Mouse (Mus musculus) left cerebral cortex, adult 18-20 months (tissue): ENCODE measurements around the gene Fam83e. TPM values are rescaled to one million over a fixed set of nuclear protein-coding genes. Genes with fewer than 3 reads are reported as not detected.

Source experiments
- DNase-seq, 2 experiments: peaks; one replicate each; pipeline ENCODE4 v3.0.0; 2021 to 2022; ENCODE audit warnings: low spot score in 2 of 2, mixed read lengths in 1 of 2
- total RNA-seq, 2 experiments: library from RNA; stranded (reverse); gene quantifications; 2 replicates each; pipeline ENCODE4 v1.2.3; 2021

Gene Fam83e
- total RNA-seq, 2 experiments from 2014 or later = 0.21 TPM; not detected in 1

DNA sequence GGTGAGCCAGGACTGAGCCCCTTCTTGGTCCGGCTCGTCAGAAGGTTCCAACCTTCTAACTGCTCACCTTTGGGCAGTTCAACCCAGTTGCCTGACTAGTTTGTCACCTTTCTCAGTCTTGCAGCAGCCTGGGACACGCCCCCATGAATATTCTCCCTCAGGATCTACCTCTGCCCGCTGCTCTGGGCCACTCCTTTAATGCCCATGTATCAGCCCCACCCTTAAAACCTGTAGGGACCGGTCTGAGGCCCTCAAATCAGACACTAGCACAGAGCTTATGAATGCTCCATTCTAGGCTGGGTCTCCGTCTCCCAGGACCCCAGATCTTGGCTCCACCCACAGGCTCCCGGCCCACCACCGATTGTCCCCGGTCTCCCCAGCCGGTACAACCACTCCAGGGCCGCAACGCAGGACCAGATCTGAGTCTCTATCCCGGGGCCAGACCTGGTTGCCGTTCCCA lies 6.4 kb upstream of the Fam83e start:
- no peak for DNase-seq

DNA sequence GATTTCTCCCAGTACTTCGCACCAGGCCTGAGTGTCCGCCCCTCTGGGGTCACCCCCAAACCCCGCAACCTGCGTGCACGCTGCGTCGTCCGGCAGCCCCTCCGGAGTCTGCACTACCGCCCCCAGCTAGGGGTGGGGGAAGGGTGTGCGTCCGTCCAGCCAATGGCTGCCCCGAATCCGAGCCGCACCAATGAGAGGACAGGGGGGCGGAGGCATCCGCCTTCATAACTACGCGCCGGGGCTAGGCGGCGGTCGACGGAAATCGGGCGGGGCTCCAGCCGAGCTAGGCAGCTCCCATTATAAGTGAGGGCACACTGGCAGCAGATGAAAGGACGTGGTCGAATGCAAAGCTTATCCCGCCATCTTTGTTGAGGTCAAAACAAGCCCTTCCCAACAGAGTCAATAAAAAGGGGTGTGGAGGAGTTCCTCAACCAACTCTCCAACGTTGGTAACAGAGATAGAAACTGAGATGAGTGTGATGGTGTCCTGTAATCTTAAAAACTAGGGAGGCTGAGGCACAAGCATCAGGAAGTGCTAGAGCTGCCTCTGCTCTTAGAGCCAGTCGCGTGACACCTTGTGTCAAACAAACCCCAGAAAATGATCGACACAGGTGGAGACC lies 5.8 kb upstream of the Fam83e start, which contains the start of gene Rpl18:
Rpl18 (plus strand) TSS at position 368 of the 619 bp plus-strand sequence.
- DNase-seq = peak; percentile 97 to 98

DNA sequence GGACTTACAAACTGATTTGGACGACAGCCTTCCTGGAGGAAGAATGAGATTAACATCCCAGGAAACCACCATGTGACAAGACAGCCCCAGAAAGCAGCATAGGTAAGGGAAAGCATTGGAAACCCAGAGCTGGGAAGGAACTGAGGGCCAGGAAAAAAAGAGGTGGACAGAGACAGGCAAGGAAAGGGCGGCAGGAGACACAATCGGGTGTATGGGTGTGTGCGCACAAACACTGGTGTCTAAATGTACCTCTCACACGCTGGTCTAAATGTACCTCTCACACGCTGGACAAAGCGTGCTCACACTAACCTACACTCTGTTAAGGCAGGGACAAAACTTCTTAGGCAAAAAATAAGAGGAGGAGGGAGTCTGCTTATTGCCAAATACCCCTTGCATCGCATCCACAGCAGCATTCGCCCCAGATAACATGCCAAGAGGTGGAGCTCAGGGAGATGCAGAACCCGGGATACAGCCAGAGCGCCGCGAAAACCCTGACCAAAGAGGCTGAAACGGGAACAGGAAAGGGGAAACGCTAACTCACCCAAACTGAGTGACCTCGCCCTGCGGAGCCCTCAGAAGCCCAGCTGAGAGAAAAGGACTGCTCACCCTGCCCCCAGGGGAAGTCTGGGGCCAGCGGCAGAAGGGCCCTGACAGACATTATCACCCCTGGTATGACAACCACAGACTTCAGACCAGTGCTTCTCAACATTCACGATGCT lies 5.1 kb upstream of the Fam83e start:
- DNase-seq = no peak

DNA sequence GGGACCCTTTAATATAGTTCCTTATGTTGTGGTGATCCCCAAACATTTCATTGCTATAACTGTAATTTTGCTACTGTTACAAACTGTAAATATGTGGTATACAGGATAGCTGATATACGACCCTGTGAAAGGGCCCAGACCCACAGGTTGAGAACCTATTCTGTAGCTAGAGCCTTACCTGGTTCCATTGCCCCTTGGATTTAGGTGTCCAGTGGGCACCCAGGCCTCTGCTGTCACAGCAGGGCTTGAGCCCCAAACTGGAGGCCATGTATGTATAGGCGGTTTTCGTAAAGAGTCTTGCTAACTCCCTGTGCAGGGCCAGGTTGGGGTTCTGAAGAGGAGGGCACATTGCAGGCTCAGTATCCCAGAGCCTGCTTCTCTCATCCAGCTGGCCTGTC lies 4.6 kb upstream of the Fam83e start:
- DNase-seq = no peak

DNA sequence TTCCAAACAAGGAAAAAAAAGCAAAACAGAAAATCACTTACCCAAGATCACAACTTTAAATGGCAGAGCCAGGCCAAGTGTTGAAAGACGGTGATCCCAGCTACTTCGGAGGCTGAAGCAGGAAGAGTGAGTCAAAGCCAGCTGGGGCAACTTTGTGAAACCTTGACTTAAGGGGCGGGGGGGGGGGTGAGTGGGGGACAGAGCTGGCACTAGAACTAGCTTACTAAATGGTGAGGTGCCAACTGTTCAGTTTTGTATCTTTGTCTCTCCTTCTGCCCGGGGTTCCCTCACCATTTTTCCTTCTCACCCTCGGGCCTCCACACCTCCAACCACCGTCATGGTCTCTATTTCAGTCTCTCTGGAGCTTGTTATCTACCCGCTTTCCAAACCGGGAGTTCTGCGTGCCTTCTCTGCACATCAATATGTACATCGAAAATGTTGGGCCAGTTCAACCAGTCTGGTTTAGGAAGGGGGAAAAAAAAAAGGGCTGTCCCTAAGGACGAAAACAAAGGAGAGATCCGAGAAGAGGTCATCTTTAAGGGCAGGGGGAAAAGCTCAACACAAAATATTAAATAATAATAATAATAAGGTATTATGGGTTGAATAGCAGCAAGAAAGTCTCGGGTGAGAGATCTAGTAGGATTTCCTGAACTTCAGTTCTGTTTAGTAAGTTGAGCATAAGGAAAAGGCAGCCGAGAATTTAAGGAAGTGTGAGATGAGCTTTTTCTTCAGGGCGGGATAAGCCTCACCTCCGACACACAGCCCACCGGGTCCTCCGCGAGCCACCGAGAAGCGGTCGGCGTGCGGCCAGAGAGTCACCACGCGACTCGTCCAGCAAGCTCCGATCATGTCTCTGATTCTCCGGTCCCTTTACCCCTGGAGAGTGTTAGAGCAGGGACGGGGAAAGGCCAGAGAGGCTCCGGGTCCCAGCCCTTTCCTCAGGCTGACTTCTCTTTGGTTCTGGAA lies 3.8 kb upstream of the Fam83e start:
- DNase-seq = no peak

DNA sequence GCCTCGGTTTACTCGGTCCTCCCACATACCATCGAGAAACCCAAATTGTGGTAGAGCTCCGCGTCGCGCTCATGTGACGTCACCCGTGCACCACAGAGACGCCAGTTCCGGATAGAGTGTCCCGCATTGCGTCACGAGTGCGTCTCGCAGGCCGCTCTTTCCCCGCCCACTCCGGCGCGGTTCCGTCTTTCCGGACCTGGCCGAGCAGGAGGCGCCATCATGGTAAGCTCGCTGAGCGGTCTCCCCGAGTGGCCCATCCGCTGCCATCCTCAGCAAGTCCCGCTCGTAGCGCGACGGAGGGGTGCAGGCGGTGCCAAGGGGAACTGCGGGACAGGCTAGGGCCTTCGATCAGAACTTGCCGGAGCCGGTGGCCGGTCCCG lies 3.1 kb upstream of the Fam83e start, which contains the start of gene Sphk2:
Sphk2 (minus strand) TSS at position 85 of the 380 bp plus-strand sequence.
- DNase-seq = peak; percentile 98 to 99

DNA sequence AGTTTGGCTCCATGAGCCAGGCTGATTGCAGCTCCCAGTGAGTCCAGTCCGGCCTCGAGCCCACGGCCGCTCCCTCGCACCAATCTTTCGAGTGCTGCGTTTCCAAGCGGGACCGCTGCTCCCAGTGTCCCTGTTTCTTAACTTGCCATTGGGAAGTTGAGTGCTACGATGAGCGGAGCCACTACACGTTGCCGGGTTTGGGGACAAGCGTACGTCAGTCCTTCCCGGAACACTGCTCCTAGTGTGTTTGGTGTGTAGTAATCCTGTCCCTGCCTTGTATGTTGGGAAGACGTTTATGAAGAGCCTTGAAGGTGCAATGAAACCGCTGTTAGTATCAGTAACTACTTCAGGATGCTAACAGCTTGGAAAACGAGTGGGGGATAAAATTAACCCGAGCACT lies 2.7 kb upstream of the Fam83e start:
- DNase-seq = no peak

DNA sequence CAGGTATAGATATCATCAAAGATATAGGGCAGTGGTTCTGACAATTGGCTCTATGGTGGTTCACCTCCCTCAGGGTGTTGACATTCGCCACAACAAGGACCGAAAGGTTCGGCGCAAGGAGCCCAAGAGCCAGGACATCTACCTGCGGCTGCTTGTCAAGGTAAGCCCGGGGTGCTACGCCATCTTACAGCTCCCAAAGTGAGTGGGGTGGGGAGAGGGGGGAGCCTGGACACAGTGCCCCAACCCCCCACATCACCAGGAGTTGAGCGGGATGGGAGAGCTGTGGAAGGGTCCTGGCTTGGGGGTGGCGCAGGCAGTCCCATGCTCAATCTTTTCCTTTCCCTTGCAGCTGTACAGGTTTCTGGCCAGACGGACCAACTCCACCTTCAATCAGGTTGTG lies 1.8 kb upstream of the Fam83e start:
- DNase-seq = no peak

DNA sequence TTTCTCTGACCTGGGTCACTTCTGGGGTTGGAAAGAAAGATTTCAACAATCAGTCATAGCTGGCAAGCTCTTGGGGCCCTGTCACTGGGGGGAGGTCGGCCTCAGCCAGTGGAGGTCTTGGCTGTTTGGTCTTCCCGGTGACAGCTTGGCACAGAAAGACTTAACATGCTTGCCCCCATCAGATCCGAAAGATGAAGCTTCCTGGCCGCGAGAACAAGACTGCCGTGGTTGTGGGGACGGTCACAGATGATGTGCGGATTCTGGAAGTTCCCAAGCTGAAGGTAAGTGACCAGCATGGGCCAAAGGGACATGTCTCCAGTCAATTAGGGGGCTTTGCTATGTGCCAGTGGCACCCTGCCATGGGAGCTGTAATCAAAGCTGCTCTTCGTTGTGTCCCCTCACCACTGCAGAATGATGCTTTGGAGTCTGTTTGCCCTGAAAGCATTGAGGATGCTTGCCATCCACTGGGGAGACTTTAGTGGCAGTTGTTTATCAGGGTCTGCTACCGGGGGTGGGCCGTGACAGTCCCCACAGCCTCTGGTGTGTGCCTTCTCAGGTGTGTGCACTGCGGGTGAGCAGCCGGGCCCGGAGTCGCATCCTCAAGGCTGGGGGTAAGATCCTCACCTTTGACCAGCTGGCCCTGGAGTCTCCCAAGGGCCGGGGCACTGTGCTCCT lies 1.1 kb upstream of the Fam83e start:
- no peak for DNase-seq

DNA sequence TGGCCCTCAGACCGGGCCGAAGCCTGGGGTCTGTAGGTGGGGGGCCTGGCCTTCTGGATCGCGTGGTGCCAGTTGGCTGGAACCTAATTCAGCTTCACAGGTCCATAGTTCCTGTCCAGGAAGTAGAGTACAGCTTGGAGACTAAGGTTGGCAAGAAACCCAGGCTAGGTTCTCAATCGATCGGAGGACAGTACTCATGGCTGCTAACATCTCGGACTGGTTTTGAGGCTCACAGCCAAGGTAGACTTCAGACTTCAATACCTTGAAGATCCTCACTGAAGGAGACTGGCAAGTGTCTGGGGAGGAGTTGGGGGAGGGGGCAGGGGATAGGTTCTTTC lies 191 bp downstream of the Fam83e start:
- DNase-seq = no peak

DNA sequence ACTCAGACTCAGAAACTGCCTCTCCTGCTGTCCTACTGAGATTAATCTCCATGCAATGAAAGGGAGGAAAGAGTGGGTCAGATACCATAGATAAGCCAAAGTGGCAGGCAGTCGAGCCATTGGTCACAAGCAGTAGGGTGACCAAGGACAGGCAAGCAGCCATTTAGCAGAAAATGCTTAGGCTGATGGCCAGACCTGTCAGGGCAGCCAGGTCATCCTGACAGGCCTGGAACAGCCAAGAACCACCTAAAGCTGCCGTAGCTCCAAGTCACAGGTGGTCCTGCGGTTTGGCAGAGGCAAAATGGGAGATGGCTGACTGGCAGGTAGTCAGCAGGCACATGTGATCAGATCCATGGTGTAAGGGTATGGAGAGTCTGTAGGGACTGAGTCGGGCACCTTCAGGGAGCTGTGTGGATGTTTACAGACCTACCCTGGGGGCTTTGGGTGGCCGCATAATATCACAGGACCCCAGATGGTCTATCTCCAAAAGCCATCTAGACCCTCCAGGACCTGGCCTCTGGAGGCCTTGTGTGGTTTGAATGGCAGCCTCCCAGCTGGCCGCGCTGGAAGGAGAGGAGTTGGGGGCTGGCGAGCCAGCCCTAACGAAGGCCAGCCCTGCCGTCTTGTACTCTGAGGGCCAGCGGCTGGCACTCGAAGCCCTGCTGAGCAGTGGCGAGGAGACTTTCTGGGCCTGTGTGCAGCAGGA lies 783 bp downstream of the Fam83e start:
- DNase-seq = no peak

DNA sequence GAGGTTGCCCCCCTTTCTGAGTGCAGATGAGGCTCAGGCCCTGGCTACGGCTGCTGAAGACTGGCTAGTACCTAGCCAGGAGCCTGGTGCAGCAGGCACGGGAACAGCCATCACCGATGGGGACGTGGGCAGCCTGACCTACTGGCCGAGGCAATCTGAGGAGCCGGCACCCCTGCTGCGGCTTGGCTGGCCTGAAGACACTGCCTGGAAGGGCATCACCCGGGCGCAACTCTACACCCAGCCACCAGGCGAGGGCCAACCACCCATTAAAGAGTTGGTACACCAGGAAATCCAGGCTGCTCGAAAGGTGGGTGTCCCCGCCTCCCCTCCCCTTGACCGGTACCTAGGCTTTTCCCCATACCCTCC lies 1.3 kb downstream of the Fam83e start:
- no peak for DNase-seq

DNA sequence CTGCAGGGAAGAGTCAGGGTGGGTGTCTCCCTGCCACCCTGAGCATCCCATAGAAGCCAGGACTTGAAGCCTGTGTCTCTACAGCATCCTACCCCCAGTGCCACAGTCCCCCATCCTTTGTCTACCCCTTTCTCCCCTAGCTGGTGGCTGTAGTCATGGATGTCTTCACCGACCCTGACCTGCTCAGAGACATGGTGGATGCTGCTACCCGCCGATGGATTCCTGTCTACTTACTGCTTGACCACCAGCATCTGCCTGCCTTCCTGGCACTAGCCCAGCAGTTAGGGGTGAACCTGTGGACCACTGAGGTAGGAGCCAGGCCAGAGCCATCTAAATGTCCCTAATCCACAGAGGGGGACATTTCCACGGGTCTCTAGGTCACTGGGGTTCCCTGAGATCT lies 2.3 kb downstream of the Fam83e start:
- DNase-seq = no peak

DNA sequence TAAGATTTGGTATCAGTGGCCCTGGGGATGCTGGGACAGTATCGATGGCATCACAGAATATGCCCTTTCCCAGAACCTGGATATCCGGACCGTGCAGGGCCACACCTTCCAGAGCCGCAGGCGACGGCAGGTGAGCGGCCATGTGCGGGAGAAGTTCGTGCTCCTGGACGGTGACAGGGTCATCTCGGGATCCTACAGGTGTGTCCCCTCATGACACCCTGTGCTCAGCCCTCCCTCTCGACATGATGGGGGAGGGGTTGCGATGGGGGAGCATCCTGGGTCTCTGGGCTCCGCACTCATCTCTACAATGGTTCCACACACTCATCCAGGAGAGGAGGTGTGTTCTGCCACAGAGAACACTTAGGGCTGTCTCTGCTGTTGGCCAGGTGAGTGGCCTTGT lies 2.8 kb downstream of the Fam83e start:
- no peak for DNase-seq

DNA sequence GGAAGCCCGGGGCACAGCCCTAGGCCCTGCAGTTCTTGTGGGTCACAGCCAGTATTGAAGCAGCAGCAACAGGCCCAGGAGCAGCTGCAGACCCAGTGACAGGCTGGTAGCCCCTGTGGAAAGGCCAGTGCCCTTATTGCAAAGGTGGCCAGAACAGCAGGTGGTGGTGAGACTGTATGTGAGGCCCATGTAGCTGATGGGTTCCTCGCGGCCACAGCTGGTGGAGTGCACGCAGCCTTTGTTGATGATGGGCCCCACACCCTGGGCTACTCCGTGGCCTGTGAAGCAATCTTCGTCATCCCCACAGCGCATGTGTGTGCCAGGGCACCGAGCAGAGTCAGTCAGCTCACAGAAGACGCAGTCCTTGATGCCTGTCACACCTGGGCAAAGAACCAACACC lies 4.1 kb downstream of the Fam83e start:
- no peak for DNase-seq

DNA sequence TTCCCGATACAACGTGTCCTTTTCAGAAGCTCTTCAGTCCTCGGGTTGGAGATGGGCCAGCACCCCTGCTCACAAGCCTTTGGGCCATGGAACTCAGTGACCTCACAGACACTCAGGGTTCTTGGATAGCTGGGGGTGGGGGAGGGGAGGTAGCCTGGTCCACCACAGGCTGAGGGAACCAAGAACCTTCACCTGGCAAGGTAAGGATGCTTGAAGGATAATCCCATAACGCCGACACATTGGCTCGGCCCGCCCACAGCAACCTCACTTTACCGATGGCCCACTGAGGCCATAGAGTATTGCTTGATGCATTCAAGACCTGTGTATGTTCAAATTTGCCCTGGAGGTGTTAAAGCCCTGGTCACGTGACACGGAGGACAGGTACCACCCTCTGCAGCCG lies 4.7 kb downstream of the Fam83e start, which contains the start of gene Spaca4:
Spaca4 (minus strand) TSS at position 101 of the 400 bp plus-strand sequence.
- no peak for DNase-seq

DNA sequence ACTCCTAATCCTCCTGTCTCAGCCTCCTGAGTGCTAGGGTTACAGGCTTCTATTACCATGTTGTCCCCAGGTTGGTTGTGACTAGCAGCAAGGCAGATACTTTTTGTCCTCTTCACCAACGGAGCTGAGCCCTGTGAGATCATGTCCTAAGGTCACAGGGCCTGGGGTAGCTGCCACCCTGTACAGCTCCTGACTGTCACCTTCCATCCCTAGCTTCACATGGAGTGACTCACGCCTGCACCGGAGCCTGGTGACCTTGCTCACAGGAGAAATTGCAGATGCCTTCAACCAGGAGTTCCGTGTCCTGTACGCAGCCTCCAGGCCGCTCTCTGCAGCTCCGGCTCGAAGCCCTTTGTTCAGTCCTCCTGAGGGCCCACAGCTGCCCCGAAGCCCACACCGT lies 5.4 kb downstream of the Fam83e start:
- no peak for DNase-seq

DNA sequence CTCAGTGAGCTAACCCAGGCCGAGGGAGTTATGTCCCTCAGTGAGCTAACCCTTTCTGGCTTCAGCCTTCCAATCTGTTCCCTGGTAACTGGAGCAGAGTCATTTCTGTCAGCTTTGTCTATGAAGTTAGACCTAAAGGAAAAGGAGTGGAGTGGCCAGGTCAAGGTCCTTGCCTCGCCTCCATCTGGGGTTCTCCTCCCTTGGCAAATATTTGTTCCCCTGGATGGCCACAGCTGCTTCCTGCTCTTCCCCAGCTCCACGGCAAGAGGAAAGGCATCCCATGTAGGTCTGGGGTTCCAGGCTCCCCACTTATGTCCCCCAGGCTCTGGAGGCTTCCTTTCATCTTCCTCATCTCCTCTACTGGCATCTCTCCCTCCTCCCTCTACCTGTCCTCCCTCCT lies 6.6 kb downstream of the Fam83e start:
- no peak for DNase-seq

DNA sequence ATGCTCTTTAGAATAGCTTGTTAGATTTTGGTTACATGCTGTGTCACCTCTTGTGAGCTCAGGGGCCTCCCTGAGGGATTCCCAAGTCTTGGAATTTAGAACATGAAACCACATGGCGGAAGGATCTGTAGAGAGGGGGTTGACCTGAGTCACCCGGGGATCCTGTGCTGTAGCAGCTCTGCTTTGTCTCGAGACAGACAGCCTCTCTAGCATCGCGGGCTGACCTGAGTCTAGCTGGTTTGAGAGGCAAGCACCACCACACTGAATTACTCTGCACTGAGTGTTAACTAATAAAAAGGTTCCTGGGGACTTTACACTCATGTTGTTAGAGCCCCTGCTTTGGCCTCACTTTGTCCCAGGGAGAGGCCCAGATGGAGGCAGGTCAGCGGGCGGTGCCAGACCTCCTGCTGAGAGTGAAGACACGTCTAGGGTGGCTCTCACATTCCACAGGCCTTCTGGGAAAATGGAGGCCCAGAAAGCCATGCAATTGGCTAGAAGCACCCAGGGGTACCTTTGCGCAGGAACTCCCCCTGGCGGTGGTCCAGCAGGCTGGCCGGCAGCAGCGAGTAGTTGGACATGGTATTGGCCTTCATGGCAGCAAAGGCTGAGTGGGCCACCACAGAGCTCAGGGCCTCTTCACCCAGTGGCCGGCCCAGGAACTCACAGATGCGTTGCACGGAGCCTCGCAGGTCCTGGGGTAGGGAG lies 9.9 kb downstream of the Fam83e start:
- DNase-seq = no peak

DNA sequence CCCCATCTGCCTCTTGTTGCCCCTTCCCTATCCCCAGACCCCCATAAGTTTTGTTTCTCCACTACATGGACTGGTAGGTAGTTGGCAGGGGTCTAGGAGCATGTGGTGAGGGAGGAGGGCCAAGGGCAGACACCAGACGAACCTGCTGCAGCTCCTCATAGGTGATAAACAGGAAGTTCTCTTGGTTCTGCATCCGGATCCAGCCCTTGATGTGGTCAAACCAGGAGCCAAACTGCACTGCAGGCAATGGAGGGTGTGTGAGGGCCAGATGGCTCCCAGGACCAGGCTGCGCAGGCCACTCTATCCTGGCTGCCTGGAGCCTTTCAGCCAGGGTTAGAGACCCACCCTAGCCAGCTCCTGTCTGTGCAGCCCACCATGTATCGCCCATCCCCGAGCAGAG lies 12.5 kb downstream of the Fam83e start:
- DNase-seq = no peak
